In the genomic region with DNA sequence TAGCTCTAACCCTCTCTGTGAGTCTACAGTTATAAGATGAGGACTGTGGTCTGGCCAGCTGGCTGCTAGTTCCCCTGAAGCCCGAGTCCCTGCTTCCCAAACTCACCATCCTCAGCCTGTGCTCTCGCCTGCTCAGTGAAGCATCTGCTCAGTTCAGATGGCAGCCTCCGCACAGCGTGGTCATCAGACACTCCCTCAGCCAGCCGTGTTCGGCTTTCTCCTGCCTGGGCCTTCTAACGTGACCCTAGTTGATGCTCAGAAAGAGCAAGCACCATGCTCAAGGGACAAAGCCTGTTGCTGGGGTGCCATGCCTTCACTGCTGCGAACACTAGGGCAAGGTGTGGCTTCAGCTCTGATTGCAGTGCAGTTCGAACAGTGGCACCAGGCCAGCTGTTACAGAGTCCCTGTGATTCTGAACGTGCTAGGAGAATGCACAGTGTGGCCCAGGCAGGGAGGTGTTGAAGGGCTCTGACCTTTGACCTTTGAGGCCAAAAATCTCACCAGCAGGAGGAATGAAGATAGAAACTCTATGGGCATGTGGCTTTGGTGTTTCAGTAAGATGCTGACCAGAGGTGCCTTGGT, we compare ENCODE assay signal across 8 mouse cellular contexts.
DNase-seq lines count a peak whose midpoint lies in the region; ATAC-seq and TF ChIP-seq lines count a peak whose summit lies in the region.

No protein-coding gene starts in this region.

- TF ChIP-seq EP300 in liver, embryonic 14.5 days (IDR thresholded peaks at IDR 0.05; ENCODE audit: low read depth), result no peak

- ATAC-seq in liver, embryonic 14.5 days (ENCODE audit: insufficient read depth), result peak; percentile 67
- ATAC-seq in forebrain, embryonic 13.5 days, result no peak

- peak; percentile 53 for DNase-seq in gastrocnemius, adult 2 months
- DNase-seq in gastrocnemius, adult 8-10 months (ENCODE audit: low spot score in 2 of 2), result no peak
- DNase-seq in adipocyte (ENCODE audit: low spot score), result peak; percentile 55
- DNase-seq in kidney, adult 18-20 months, result peak; percentile 49
- peak in 1 of 3 experiments; percentile 26 for DNase-seq in liver, embryonic 14.5 days (ENCODE audit: low read depth in 3 of 3, low spot score in 3 of 3)
- DNase-seq in right cerebral cortex, adult 2 months (ENCODE audit: low spot score in 2 of 2), result no peak
- no peak for DNase-seq in right cerebral cortex, postnatal 10 days (ENCODE audit: low spot score in 2 of 2)

- TF ChIP-seq CTCF in gastrocnemius, adult 2 months (IDR thresholded peaks at IDR 0.05), result no peak
- TF ChIP-seq CTCF in liver, embryonic 14.5 days (IDR thresholded peaks at IDR 0.05; ENCODE audit: low read depth), result peak; percentile 9; the same call in 1 of the 2 replicates

- peaks cover 0 to 15% of the 10 kb centered on the region in 2 experiments; a peak in 2 of 4 replicates for H3K4me1 ChIP-seq in liver, embryonic 14.5 days (replicated peaks; ENCODE audit: control insufficient read depth in 2 of 2, insufficient read depth in 2 of 2, low read length in 1 of 2)
- peaks cover 85% of the 10 kb centered on the region for H3K4me1 ChIP-seq in forebrain, embryonic 13.5 days

- no peaks in the 10 kb centered on the region for H3K27me3 ChIP-seq in liver, embryonic 14.5 days (ENCODE audit: control insufficient read depth, insufficient read depth, low read length)
- H3K27me3 ChIP-seq in forebrain, embryonic 13.5 days, result no peaks in the 10 kb centered on the region

- no peaks in the 10 kb centered on the region for H3K36me3 ChIP-seq in liver, embryonic 14.5 days (replicated peaks; ENCODE audit: control insufficient read depth, insufficient read depth, low read depth)
- H3K36me3 ChIP-seq in forebrain, embryonic 13.5 days (ENCODE audit: poor library complexity, severe bottlenecking), result no peaks in the 10 kb centered on the region

- no peaks in the 10 kb centered on the region for H3K9me3 ChIP-seq in liver, embryonic 14.5 days (ENCODE audit: control insufficient read depth, low read length)
- no peaks in the 10 kb centered on the region for H3K9me3 ChIP-seq in forebrain, embryonic 13.5 days (replicated peaks)

- no peak overlapping the region for H3K4me2 ChIP-seq in liver, embryonic 14.5 days (ENCODE audit: low read depth)
- H3K4me2 ChIP-seq in forebrain, embryonic 13.5 days, result no peak overlapping the region

- H3K4me3 ChIP-seq in gastrocnemius, adult 2 months, result no peak overlapping the region
- no peak overlapping the region for H3K4me3 ChIP-seq in liver, embryonic 14.5 days (ENCODE audit: insufficient read depth in 1 of 2, low read depth in 2 of 2, low read length in 2 of 2)
- no peak overlapping the region for H3K4me3 ChIP-seq in forebrain, embryonic 13.5 days

- intact Hi-C loops in gastrocnemius, adult 2 months (cut with DNase I), result no loop called here

- H3K9ac ChIP-seq in liver, embryonic 14.5 days (replicated peaks), result no peak overlapping the region
- H3K9ac ChIP-seq in forebrain, embryonic 13.5 days, result no peak overlapping the region

- WGBS in liver, embryonic 14.5 days (ENCODE audit: insufficient replicate concordance), result 66% methylated on average over 10 of the region's 10 CpGs
- WGBS in forebrain, embryonic 13.5 days, result 45% methylated on average over 10 of the region's 10 CpGs

- H3K27ac ChIP-seq in gastrocnemius, adult 2 months, result no peak overlapping the region; the same call in 1 of the 2 replicates
- no peak overlapping the region for H3K27ac ChIP-seq in liver, embryonic 14.5 days
- no peak overlapping the region; the same call in 1 of the 2 replicates for H3K27ac ChIP-seq in forebrain, embryonic 13.5 days

Comparison
In these comparisons a context has a peak if more than half of its experiments do, and no peak if none do; other contexts are left out.
1. DNase-seq: peak in gastrocnemius, adult 2 months (single experiment), adipocyte (single experiment) and kidney, adult 18-20 months (single experiment); none in gastrocnemius, adult 8-10 months (0 of 2), right cerebral cortex, adult 2 months (0 of 2) and right cerebral cortex, postnatal 10 days (0 of 2).